Mouse (Mus musculus) urinary bladder, postnatal 36 days (tissue): ENCODE measurements around the gene Iqcn.

Experiments
- DNase-seq, 2 experiments: peaks; one replicate each; pipeline ENCODE4 v3.0.0; 2022; ENCODE audit warnings: low spot score in 2 of 2, mixed read lengths in 1 of 2

The Iqcn gene

GRCm38 (mm10) chr8:70699834-70700554 lies 3.3 kb upstream of the Iqcn start:
- peak; percentile 76 to 78 for DNase-seq

DNA sequence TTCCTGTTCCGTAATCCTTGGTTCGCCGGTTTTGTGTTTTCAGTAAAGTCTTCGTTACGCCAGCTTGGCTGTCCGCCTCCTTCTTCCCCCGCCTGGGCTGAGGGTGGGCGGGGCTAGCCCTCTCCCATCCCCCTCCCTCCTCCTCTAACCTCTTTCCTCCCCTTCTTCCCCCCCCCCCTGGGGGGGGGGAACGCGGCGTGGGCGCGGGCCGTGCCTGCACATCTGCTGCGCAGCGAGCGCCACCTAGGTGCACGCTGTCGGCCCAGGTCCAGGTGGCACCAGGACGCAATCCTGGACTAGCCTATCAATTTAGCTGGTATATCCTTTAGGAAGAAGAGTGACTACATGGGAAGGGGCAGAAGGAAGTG lies 2.7 kb upstream of the Iqcn start:
- DNase-seq: peak; percentile 84 to 92

GRCm38 (mm10) chr8:70701048-70701981 lies 1.9 kb upstream of the Iqcn start:
- peak in 1 of 2 experiments; percentile 10 for DNase-seq

DNA sequence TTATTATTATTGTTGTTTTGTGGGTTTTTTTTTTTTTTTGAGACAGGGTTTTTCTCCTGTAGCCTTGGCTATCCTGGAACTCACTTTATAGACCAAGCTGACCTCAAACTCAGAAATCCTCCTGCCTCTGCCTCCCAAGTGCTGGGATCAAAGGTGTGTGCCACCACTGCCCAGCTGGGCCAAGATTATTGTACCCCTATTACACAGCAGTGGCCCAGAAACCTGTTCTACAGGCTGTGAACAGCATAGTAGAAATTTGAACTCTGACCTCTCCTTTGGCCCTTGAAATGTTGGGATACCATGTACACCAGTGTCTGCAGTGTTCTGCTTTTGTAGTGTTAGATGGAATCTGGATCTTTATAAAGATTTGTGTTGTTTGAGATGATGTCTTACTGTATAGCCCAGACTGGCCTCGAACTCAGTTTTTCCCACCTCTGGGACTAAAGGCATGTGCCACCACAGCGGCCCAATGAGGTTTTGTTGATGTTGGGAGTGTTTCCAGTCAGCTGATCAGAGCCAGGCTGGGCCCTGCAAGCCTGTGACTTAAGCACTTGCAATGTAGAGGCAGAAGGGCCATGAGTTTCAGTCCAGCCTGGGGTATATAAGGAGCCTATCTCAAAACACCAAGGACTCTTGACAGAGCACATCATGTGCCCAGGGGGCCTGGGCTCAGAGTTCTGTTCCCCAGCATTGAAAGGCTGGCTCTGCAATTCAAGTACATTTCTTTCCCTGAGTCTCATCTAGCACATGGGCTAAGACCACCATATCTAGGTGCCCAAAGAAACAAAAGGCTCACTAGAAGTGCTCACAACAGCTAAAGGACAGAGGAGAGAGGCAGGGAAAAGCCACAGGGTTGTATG lies 1.0 kb upstream of the Iqcn start:
- no peak for DNase-seq

DNA sequence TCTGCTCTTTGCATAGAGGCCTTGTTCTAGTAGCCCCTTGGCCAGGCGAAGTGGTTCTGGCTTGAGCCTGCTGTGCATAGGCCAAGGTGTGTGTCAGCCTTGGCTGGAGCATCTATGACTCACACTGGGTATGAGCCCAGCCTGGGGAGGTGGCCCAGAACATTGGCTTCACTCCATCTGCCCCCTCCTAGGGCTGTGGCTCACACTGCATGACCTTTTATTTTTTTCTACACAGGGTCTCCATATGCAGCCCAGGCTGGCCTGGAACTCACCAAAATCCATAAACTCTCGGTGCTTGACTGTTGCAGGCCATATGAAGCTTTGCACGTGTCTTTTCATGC lies 445 bp upstream of the Iqcn start:
- peak; percentile 75 to 83 for DNase-seq

DNA sequence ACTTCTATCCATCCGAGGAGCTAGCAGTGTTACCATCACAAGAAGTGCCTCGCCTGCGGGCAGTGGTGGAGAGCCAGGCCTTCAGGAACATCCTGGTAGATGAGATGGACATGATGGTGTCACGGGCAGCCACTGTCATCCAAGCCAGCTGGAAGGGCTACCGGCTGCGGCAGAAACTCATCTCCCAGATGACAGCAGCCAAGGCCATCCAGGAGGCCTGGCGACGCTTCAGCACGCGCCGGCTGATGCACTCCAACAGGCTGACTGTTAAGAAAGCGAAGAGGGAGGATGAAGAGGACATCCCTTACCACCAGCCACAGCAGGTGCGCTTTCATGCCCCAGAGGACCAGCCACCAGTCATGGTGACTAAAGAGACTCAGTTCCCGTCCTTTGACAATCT lies 5.0 kb downstream of the Iqcn start:
- DNase-seq: no peak

DNA sequence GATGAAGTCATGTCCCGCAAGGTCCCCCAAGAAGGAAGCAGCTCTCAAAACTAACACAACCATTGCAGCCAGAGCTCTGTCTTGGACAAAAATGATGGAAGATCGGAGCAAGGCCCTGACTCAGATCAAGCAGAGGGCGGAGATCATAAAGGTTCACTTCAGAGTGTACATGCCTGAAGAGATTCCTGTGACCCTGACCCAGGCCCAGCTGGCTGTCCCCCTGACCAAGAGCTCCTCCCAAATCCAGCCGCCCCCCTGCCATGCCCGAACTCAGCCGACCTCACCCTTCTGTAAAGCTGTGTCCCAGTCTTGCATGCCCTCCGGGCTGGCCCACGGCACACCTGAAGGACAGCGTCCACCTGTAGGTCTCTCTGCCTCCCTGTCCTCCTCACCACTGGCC lies 6.5 kb downstream of the Iqcn start:
- no peak for DNase-seq

- no peak for DNase-seq
Measured at GRCm38 (mm10) chr8:70710296-70710695, 7.0 kb downstream of the Iqcn start.

- DNase-seq: no peak
Measured at GRCm38 (mm10) chr8:70711041-70711440, 7.8 kb downstream of the Iqcn start.

- no peak for DNase-seq
Measured at GRCm38 (mm10) chr8:70713991-70714390, 10.7 kb downstream of the Iqcn start.

DNA sequence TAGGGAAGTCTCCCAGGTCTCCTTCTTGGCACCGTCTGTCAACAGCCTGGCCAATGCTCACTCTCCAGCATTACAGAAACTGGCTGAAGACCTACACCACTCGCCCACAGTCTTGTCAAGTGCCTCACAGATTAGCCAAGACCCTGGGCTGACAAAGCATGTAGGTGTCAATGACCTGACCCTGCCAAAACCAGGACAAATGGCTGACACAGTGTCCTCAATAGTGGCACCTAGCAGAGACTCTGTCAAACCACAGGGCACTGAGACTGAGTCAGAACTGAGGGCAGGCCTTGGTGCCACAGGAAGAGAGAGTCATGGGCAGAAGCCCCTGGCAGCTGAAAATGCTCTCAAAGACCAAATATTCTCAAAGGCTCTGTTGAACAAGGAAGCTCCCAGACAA lies 11.8 kb downstream of the Iqcn start:
- no peak for DNase-seq

- DNase-seq: no peak
Measured at GRCm38 (mm10) chr8:70716521-70717400, 13.5 kb downstream of the Iqcn start.

- DNase-seq: peak in 1 of 2 experiments; percentile 51
Measured at GRCm38 (mm10) chr8:70718297-70718696, 15.0 kb downstream of the Iqcn start, which contains the start of gene Gm3336. Gm3336 (plus strand) TSS chr8:70718543.

- DNase-seq: no peak
Measured at GRCm38 (mm10) chr8:70719796-70720270, 16.6 kb downstream of the Iqcn start.

DNA sequence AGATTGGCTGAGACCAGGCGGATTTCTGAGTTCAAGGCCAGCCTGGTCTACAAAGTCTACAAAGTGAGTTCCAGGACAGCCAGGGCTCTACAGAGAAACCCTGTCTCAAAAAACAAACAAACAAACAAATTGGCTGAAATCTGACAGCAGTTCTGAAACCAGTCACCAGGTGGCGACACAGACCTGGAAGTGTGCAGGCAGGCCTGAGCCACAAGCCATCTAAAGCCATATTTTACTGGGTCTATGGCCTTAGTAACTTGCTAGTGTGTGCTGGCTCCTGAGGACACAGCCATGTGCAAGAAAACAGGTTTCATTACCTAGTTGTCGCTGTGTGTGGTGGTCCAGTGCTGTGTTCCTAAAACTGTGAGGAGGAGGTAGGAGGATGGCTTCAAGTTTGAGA lies 17.5 kb downstream of the Iqcn start:
- DNase-seq: peak; percentile 72 to 78

- DNase-seq: no peak
Measured at GRCm38 (mm10) chr8:70721601-70722000, 18.3 kb downstream of the Iqcn start.

DNA sequence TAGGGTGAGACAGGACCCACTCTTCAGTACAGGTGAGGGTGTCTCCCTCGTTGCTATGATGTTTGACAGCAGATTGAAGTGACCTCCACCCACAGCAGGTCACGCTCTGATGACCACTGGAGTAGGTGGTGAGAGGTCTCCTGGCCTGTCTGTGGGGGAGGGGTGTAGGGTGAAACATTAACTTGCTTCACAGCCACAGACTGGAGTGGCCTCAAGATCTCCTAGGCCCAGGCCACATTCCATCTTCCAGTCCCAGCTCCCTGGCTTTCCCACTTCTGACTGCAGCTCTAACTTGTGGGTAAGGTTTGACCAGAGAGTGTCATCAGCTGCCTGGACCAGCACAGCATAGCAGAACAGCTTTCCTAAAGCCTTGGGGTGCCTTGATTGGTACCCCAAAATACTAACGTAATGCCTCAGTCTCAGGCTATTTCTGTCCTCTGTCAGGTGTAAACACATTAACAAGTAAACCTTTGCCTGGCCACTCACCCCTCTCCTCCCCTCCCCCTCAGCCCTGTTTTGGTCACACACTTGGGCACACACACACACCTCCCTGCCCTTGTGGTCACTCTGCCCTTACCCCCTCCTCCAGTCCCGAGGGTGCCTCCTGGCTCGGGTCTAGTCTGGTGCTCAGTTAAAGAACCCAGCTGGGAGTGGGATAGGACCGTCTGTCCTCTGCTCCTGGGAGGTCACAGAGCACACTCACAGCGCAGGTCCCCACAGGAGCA lies 20.4 kb downstream of the Iqcn start, which contains the start of gene Pde4c:
Gene Pde4c, plus strand, starts transcription at position 235 of the 725 bp plus-strand sequence.
- DNase-seq: no peak

DNA sequence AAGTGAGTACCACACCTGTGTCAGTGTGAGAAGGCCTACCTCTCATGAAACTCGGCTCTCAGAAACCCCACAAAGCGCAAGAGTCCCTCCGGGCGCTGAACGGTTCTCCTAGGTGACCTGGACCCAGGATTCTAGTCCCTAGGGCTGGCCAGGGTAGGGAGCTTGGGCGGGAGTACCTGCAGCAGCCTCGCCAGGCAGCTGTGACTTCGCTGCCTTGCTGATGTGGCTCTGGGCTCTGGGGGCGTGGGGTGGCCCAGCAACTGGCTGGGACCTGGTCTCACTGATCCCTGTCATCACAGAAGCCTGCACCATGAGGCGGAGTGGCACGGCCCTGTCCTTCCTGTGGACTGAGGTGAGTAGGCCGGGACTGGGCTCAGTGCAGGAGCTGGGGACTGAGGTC lies 21.0 kb downstream of the Iqcn start:
- DNase-seq: no peak

DNA sequence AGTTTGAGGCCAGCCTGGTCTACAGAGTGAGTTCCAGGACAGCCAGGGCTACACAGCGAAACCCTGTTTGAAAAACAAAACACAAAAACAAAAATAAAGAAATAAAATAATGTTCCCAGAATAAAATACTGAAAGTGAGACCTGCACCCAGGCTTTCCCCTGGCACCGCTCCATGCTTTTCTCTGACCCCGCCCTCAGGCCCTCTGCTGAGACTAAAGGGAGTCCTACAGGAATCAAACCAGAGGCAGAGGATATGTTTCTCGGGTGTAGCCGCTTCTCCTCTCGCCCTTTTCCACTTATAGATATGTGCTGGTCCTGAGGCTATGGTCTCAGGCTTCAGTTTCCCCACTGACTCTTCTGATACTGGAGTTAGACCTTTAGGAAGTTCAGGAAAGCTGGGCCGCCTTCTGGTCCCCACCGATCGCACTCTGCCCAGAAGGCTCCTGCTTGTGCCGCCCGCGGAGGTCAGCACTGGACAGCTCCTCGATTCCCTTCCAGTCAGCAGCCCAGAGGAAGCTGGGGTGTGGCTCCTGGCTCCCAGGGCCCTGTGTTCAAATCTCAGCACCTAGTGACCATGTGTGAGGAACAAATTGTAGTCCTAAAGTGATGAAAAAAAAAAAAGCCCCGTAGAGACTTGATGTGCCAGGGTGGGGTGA lies 22.7 kb downstream of the Iqcn start:
- DNase-seq: no peak

- DNase-seq: no peak
Measured at GRCm38 (mm10) chr8:70726721-70727120, 23.5 kb downstream of the Iqcn start.
